Mouse (Mus musculus): ENCODE data around the gene Eno3. TPM values are rescaled to one million over a fixed set of nuclear protein-coding genes. Genes with fewer than 3 reads are reported as not detected.

Gene Eno3
- total and polyA plus RNA-seq, 3 experiments, result 14.2 to 16.8 TPM; not detected in 1

DNA sequence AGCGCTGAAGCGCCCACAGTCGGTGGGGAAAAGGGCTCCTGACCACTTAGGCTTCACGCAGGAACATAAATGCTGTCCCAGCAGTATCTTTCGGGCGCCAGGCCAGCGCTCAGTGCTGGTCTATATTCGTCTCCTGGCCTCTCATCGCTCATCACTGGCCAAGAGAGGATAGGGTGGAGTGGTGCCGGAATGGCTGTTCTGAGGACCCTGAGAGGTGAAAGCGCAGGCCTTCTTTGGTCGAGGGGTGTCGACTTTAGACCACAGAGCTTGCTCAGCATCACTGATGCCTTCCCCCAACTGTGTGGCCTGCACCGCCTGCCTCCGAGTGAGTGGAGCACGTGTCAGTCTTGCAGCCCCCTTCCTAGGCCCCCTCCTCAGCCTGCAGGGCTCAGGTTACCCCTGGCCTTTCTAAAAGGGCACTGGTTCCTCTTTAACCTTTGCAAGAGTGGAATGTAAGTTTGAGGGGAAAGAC, 510 bp upstream of the Eno3 start:
- Histone ChIP-seq H3K27me3 (ENCODE audit: control insufficient read depth in 1 of 2, insufficient read depth in 2 of 2, low read length in 2 of 2) (no peaks in the 10 kb centered on the region), H3K9me3 (replicated peaks; ENCODE audit: insufficient read depth, low read length) (no peaks in the 10 kb centered on the region), H3K4me1 (ENCODE audit: control insufficient read depth in 1 of 2, insufficient read depth in 2 of 2, low read length in 2 of 2) (peaks cover 2 to 28% of the 10 kb centered on the region in 2 experiments), H3K79me2 (ENCODE audit: control insufficient read depth, insufficient read depth, low read length, poor library complexity) (peaks cover 45% of the 10 kb centered on the region), H3K4me3 (ENCODE audit: control insufficient read depth in 1 of 2, insufficient read depth in 1 of 2, low read depth in 2 of 2, low read length in 2 of 2) (peak overlapping the region; percentile 74 to 80), H3K9ac (ENCODE audit: control insufficient read depth, low read depth, low read length, poor library complexity, severe bottlenecking) (peak overlapping the region; percentile 88), H3K27ac (ENCODE audit: control insufficient read depth, low read depth, low read length) (peak overlapping the region; percentile 99), H3K36me3 (ENCODE audit: control insufficient read depth in 1 of 2, insufficient read depth in 2 of 2, low read length in 2 of 2) (peaks cover 6 to 23% of the 10 kb centered on the region in 2 experiments; a peak in 3 of 4 replicates)
- peak; percentile 71 for DNase-seq (ENCODE audit: low read depth, low spot score)
- TF ChIP-seq SMC3 (IDR thresholded peaks at IDR 0.05; ENCODE audit: low read depth, low read length) (no peak), MYC (IDR thresholded peaks at IDR 0.05; ENCODE audit: low read depth, low read length) (peak; percentile 80; the same call in 1 of the 2 replicates), RCOR1 (IDR thresholded peaks at IDR 0.05; ENCODE audit: low read depth, low read length) (no peak), BHLHE40 (IDR thresholded peaks at IDR 0.05; ENCODE audit: borderline replicate concordance, low read depth, low read length) (peak; percentile 26; the same call in 1 of the 2 replicates), MAFK (IDR thresholded peaks at IDR 0.05; ENCODE audit: borderline replicate concordance, low read depth, low read length) (0 out of 2 replicates have a peak, but pooled peaks have one; percentile 16), SIN3A (IDR thresholded peaks at IDR 0.05; ENCODE audit: low read length) (peak; percentile 55), POLR2AphosphoS2 (IDR thresholded peaks at IDR 0.05; ENCODE audit: low read length) (no peak), GABPA (IDR thresholded peaks at IDR 0.05; ENCODE audit: low read depth, low read length) (no peak), MAX (IDR thresholded peaks at IDR 0.05; ENCODE audit: low read length) (peak; percentile 88), RAD21 (IDR thresholded peaks at IDR 0.05; ENCODE audit: low read depth, low read length) (no peak), MXI1 (IDR thresholded peaks at IDR 0.05; ENCODE audit: low read depth, low read length) (peak; percentile 24; the same call in 1 of the 2 replicates), ETS1 (IDR thresholded peaks at IDR 0.05; ENCODE audit: low read depth, low read length) (no peak), ZMIZ1 (IDR thresholded peaks at IDR 0.05; ENCODE audit: low read depth, low read length) (0 out of 2 replicates have a peak, but pooled peaks have one; percentile 23), TCF12 (IDR thresholded peaks at IDR 0.05; ENCODE audit: low read depth, low read length) (peak; percentile 35; the same call in 1 of the 2 replicates), TBP (IDR thresholded peaks at IDR 0.05; ENCODE audit: low read depth, low read length) (0 out of 2 replicates have a peak, but pooled peaks have one; percentile 14), NELFE (IDR thresholded peaks at IDR 0.05; ENCODE audit: low read depth, low read length) (0 out of 2 replicates have a peak, but pooled peaks have one; percentile 4)

DNA sequence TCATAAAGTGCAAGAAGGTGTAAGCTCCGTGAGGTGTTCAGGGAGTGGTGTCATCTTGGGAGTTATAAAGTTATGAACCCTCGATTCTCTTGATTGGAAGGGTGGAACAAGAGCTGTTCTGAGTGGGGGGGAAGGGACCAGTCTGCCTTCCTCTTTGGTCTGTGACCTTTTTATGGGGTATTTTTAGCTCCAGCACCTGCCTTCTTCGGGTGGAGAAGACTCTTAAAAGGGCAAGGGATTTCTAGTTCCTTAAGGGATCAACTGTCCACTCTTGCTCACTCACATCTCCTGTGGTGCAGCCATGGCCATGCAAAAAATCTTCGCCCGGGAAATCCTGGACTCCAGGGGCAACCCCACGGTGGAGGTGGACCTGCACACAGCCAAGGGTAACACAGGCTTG, 571 bp downstream of the Eno3 start:
- Histone ChIP-seq H3K79me2 (ENCODE audit: control insufficient read depth, insufficient read depth, low read length, poor library complexity) (peaks cover 35% of the 10 kb centered on the region), H3K4me1 (ENCODE audit: control insufficient read depth in 1 of 2, insufficient read depth in 2 of 2, low read length in 2 of 2) (peaks cover 2 to 18% of the 10 kb centered on the region in 2 experiments), H3K27me3 (ENCODE audit: control insufficient read depth in 1 of 2, insufficient read depth in 2 of 2, low read length in 2 of 2) (no peaks in the 10 kb centered on the region), H3K36me3 (ENCODE audit: control insufficient read depth in 1 of 2, insufficient read depth in 2 of 2, low read length in 2 of 2) (peaks cover 3 to 13% of the 10 kb centered on the region in 2 experiments), H3K9ac (ENCODE audit: control insufficient read depth, low read depth, low read length, poor library complexity, severe bottlenecking) (peak overlapping the region; percentile 88; the same call in 1 of the 2 replicates), H3K9me3 (replicated peaks; ENCODE audit: insufficient read depth, low read length) (no peaks in the 10 kb centered on the region), H3K4me3 (ENCODE audit: control insufficient read depth in 1 of 2, insufficient read depth in 1 of 2, low read depth in 2 of 2, low read length in 2 of 2) (no peak overlapping the region), H3K27ac (ENCODE audit: control insufficient read depth, low read depth, low read length) (peak overlapping the region; percentile 99)
- DNase-seq (ENCODE audit: low read depth, low spot score), result no peak
- TF ChIP-seq GABPA (IDR thresholded peaks at IDR 0.05; ENCODE audit: low read depth, low read length) (no peak), MAFK (IDR thresholded peaks at IDR 0.05; ENCODE audit: borderline replicate concordance, low read depth, low read length) (no peak), SMC3 (IDR thresholded peaks at IDR 0.05; ENCODE audit: low read depth, low read length) (no peak), MEF2A (IDR thresholded peaks at IDR 0.05; ENCODE audit: extremely low read depth, insufficient replicate concordance, low read depth, low read length, poor library complexity, severe bottlenecking) (no peak), ELF1 (IDR thresholded peaks at IDR 0.05; ENCODE audit: low read depth, low read length) (no peak), ZMIZ1 (IDR thresholded peaks at IDR 0.05; ENCODE audit: low read depth, low read length) (no peak), NELFE (IDR thresholded peaks at IDR 0.05; ENCODE audit: low read depth, low read length) (0 out of 2 replicates have a peak, but pooled peaks have one; percentile 5), ZKSCAN1 (IDR thresholded peaks at IDR 0.05; ENCODE audit: low read depth, low read length) (no peak)

All from MEL (cell line).